Mouse (Mus musculus) megakaryocyte-erythroid progenitor cell, adult 5-6 weeks (primary cell): ENCODE measurements at regions not wholly inside any gene's neighbourhood (a gene's known extent, or its start where the extent isn't known, plus 50 kb on each side); places are given as distances from the start of the nearest gene placed in this dataset.

Source experiments
- ATAC-seq: replicated peaks from 2 replicates; pipeline ENCODE4 v1.8.0; 2016; ENCODE audit warnings: mild to moderate bottlenecking, inconsistent platforms; ENCODE audit not compliant: severe bottlenecking, poor library complexity, low FRiP score, low TSS enrichment

DNA sequence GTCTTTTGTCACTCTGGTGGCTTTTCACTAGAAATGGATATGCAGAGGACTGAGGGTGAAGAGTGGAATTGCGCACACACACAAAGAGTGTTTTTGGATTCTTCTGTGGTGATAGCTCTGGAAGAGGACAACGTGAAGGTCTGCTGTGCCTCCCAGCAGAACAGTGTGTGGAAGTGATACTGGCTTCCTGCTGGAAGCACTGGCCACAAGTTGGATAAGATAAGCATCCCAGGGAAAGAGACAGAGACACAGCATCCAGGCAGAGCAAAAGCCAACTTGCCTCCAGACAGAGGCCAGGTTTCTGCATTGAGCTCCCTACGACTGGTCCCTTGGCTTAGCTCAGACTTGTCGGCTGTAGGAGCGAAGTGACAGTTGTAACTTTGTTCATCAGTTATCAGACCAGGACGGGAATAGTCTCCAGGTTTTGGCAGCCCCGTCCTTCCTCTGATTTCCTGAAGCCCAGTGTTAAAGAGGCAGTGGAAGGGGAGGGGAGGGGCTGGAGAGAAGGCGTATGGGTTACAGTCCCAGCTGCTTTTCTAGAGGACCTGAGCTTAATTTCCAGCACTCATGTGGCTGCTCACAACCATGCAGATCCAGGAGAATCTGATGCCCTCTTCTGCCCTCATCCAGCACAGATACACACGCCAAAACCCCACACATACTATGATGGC is 89.2 kb downstream of the Tmem170b start:
- ATAC-seq = no peak

- ATAC-seq = no peak
Observed at GRCm38 (mm10) chr13:41696767-41697445, 91.2 kb downstream of the Tmem170b start.

- no peak for ATAC-seq
Observed at GRCm38 (mm10) chr13:41701345-41701744, 95.6 kb downstream of the Tmem170b start.

GRCm38 (mm10) chr13:41701829-41702231 is 96.1 kb downstream of the Tmem170b start:
- no peak for ATAC-seq

DNA sequence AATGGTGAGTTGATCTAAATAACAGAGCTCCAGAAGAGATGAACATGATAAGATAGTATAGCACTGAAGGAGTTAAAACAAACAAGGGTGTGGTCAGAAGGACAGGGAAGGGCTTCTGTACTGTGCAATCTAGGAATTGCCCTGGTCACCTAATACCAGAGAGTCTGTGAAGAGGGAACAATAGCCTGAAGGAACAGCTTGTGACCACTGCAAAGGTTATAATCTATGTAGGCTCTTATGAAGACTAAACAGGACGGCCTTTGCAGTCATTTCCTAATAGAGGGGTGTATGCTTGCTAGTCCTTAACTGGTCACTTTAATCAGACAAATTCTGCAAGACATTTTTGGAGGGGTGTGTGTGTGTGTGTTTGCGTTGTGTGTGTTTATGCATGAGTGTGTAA is 97.5 kb downstream of the Tmem170b start:
- no peak for ATAC-seq

GRCm38 (mm10) chr13:41703618-41704017 is 97.9 kb downstream of the Tmem170b start:
- ATAC-seq = no peak

GRCm38 (mm10) chr13:41704806-41705205 is 99.1 kb downstream of the Tmem170b start:
- ATAC-seq = no peak

DNA sequence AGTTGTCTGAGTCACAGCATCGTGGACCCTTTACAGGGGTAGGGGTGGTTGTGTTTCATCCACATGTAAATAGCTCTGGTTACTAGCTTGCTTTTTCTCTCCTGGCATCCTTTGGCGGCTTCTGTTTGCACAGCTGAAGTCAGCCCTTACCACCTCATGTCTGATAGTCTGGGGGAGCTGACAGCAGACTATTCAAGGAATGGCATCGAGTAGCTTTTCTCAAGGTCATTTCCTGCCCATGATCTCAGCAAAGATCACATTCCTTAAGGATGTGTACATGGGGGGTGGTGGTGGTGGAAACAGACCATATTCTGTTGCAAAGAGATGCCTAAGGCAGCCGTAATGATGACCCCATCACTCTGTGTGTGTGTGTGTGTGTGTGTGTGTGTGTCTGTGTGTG is 99.9 kb downstream of the Tmem170b start:
- no peak for ATAC-seq

- ATAC-seq = no peak
Observed at GRCm38 (mm10) chr13:41707811-41708210, 102.1 kb downstream of the Tmem170b start.

GRCm38 (mm10) chr13:41709071-41709470 is 103.4 kb downstream of the Tmem170b start:
- ATAC-seq = no peak

GRCm38 (mm10) chr13:41709475-41710227 is 103.9 kb downstream of the Tmem170b start:
- peak; percentile 71; the same call in 1 of the 2 replicates for ATAC-seq

GRCm38 (mm10) chr13:41712616-41713015 is 106.9 kb downstream of the Tmem170b start:
- no peak for ATAC-seq
